12 mouse cellular contexts compared by ENCODE assay signal in the genomic region with DNA sequence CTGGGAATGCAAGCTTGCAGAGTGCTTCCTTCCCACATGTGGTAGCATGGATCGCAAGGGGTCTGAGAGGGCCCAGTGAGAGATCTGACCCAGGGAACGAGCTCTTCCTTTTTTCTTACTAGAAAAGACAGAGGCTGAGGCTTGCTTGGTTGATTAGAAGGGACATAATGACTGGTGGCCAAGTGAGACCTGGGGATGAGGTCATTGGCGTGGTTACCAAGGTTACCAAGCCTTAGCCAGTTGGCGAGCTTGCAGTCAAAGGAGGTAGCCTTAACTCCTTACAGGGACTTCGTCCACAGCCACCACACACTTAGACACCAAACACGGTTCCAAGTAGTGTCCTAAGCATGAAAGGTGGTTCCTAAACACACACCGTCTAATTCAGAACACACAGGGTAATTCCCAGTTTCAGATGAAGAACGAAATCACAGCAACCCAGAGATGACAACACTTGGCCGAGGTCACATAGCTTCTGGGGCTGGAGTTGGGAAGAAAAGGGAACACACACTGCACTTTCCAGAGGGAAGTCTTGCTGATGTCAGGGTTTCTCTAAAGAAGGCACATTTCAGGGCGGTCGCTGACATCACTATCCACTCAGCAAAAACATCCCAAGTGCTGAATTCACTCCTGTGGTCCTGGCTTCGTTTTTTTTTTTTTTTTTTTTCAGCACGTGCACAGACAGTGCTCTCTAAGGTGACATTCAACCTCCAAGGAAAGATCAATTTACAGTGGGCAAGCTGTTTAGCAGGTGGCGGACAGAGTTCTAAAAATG. TPM values are rescaled to one million over a fixed set of nuclear protein-coding genes. Genes with fewer than 3 reads are reported as not detected.
DNase-seq lines count a peak whose midpoint lies in the region; ATAC-seq and TF ChIP-seq lines count a peak whose summit lies in the region.
"Had no signal": no experiment of that assay in that cellular context is flagged by ENCODE, and none has a peak within 500 bp of the region (broad histone marks: within the 10 kb centered on the region; RNA-seq: fewer than 3 reads in every experiment).

No protein-coding gene starts in this region.

- H3K9me3 ChIP-seq in heart, postnatal 0 days (replicated peaks; ENCODE audit: control insufficient read depth, low read length): no peaks in the 10 kb centered on the region
- no peaks in the 10 kb centered on the region for H3K9me3 ChIP-seq in liver, postnatal 0 days (ENCODE audit: low read length)
- no peaks in the 10 kb centered on the region for H3K9me3 ChIP-seq in liver, embryonic 11.5 days (ENCODE audit: control insufficient read depth, low read length)
- H3K9me3 ChIP-seq in midbrain, embryonic 16.5 days (replicated peaks; ENCODE audit: control insufficient read depth, low read length, poor library complexity, severe bottlenecking): no peaks in the 10 kb centered on the region
- no peaks in the 10 kb centered on the region for H3K9me3 ChIP-seq in forebrain, embryonic 13.5 days (replicated peaks)
- H3K9me3 ChIP-seq: limb, embryonic 13.5 days; stomach, embryonic 15.5 days had no signal

- 0 out of 2 replicates have a peak, but pooled peaks have one; percentile 22 for ATAC-seq in heart, postnatal 0 days (ENCODE audit: insufficient read depth, low read depth)
- ATAC-seq in liver, postnatal 0 days: peak; percentile 52; the same call in 1 of the 2 replicates
- no peak for ATAC-seq in liver, embryonic 11.5 days (replicated peaks; ENCODE audit: low FRiP score)
- ATAC-seq in midbrain, embryonic 16.5 days: no peak
- ATAC-seq in forebrain, embryonic 13.5 days: no peak
- ATAC-seq: intestine, postnatal 0 days had no signal

- TF ChIP-seq CTCF in heart, postnatal 0 days (IDR thresholded peaks at IDR 0.05; ENCODE audit: low read depth): no peak
- no peak for TF ChIP-seq CTCF in liver, postnatal 0 days (IDR thresholded peaks at IDR 0.05; ENCODE audit: low read depth)

- H3K27me3 ChIP-seq in heart, postnatal 0 days (ENCODE audit: control insufficient read depth, insufficient read depth, low read length): no peaks in the 10 kb centered on the region
- no peaks in the 10 kb centered on the region for H3K27me3 ChIP-seq in liver, postnatal 0 days (ENCODE audit: insufficient read depth, low read length)
- H3K27me3 ChIP-seq in liver, embryonic 11.5 days (replicated peaks; ENCODE audit: control insufficient read depth, insufficient read depth, low read length): no peaks in the 10 kb centered on the region
- no peaks in the 10 kb centered on the region for H3K27me3 ChIP-seq in midbrain, embryonic 16.5 days (ENCODE audit: control insufficient read depth, insufficient read depth, low read depth, low read length)
- H3K27me3 ChIP-seq in forebrain, embryonic 13.5 days: no peaks in the 10 kb centered on the region
- H3K27me3 ChIP-seq: limb, embryonic 13.5 days; stomach, embryonic 15.5 days had no signal

- peaks cover 4% of the 10 kb centered on the region; the same call in 1 of the 2 replicates for H3K4me1 ChIP-seq in heart, postnatal 0 days (ENCODE audit: control insufficient read depth, insufficient read depth)
- H3K4me1 ChIP-seq in liver, postnatal 0 days (ENCODE audit: insufficient read depth): no peaks in the 10 kb centered on the region
- H3K4me1 ChIP-seq in liver, embryonic 11.5 days (replicated peaks; ENCODE audit: control insufficient read depth, insufficient read depth, low read length): peaks cover 4% of the 10 kb centered on the region; the same call in 1 of the 2 replicates
- H3K4me1 ChIP-seq in brown adipose tissue, adult 24 weeks (ENCODE audit: control insufficient read depth, insufficient read depth, insufficient read length, low read length): peaks cover 21% of the 10 kb centered on the region
- H3K4me1 ChIP-seq in midbrain, embryonic 16.5 days (ENCODE audit: control insufficient read depth, insufficient read depth, low read length): peaks cover 2% of the 10 kb centered on the region; the same call in 1 of the 2 replicates
- peaks cover 10% of the 10 kb centered on the region for H3K4me1 ChIP-seq in forebrain, embryonic 13.5 days
- H3K4me1 ChIP-seq: stomach, embryonic 15.5 days had no signal

- TF ChIP-seq EP300 in heart, postnatal 0 days (IDR thresholded peaks at IDR 0.05; ENCODE audit: low read depth): no peak
- no peak for TF ChIP-seq EP300 in liver, postnatal 0 days (IDR thresholded peaks at IDR 0.05; ENCODE audit: low read depth)

- 0 out of 2 replicates have a peak overlapping the region, but pooled peaks have one; percentile 11 for H3K27ac ChIP-seq in heart, postnatal 0 days (ENCODE audit: low read depth)
- H3K27ac ChIP-seq in liver, postnatal 0 days (ENCODE audit: low read depth): peak overlapping the region; percentile 24; the same call in 1 of the 2 replicates
- H3K27ac ChIP-seq in liver, embryonic 11.5 days (ENCODE audit: low read depth, low read length): no peak overlapping the region
- peak overlapping the region; percentile 88 for H3K27ac ChIP-seq in brown adipose tissue, adult 24 weeks (replicated peaks; ENCODE audit: low read depth, low read length)
- peak overlapping the region; percentile 10; the same call in 1 of the 2 replicates for H3K27ac ChIP-seq in midbrain, embryonic 16.5 days (ENCODE audit: low read length)
- H3K27ac ChIP-seq in forebrain, embryonic 13.5 days: no peak overlapping the region
- H3K27ac ChIP-seq: limb, embryonic 13.5 days; stomach, embryonic 15.5 days had no signal

- 65% methylated on average over 14 of the region's 14 CpGs for WGBS in heart, postnatal 0 days
- WGBS in liver, postnatal 0 days (ENCODE audit: insufficient replicate concordance): 57% methylated on average over 14 of the region's 14 CpGs
- 59% methylated on average over 14 of the region's 14 CpGs for WGBS in liver, embryonic 11.5 days
- WGBS in midbrain, embryonic 16.5 days: 58% methylated on average over 14 of the region's 14 CpGs
- WGBS in forebrain, embryonic 13.5 days: 51% methylated on average over 14 of the region's 14 CpGs

- H3K4me2 ChIP-seq in heart, postnatal 0 days (ENCODE audit: low read depth, low read length): no peak overlapping the region
- H3K4me2 ChIP-seq in liver, postnatal 0 days (ENCODE audit: low read depth, low read length): no peak overlapping the region
- H3K4me2 ChIP-seq in liver, embryonic 11.5 days: no peak overlapping the region
- no peak overlapping the region for H3K4me2 ChIP-seq in midbrain, embryonic 16.5 days (ENCODE audit: low read length)
- H3K4me2 ChIP-seq in forebrain, embryonic 13.5 days: no peak overlapping the region
- H3K4me2 ChIP-seq: limb, embryonic 13.5 days; stomach, embryonic 15.5 days had no signal

- H3K4me3 ChIP-seq in heart, postnatal 0 days (ENCODE audit: low read depth, low read length): no peak overlapping the region
- H3K4me3 ChIP-seq in liver, postnatal 0 days (ENCODE audit: low read depth, low read length): no peak overlapping the region
- no peak overlapping the region for H3K4me3 ChIP-seq in liver, embryonic 11.5 days (ENCODE audit: low read depth, low read length)
- no peak overlapping the region for H3K4me3 ChIP-seq in brown adipose tissue, adult 24 weeks (ENCODE audit: insufficient read depth, low read depth, low read length)
- H3K4me3 ChIP-seq in midbrain, embryonic 16.5 days (ENCODE audit: low read depth, low read length): no peak overlapping the region
- H3K4me3 ChIP-seq in forebrain, embryonic 13.5 days: no peak overlapping the region
- H3K4me3 ChIP-seq: limb, embryonic 13.5 days; stomach, embryonic 15.5 days had no signal

- no peak for DNase-seq in heart, postnatal 0 days (ENCODE audit: low spot score)
- no peak for DNase-seq in heart, adult 8-10 months (ENCODE audit: low spot score)
- DNase-seq in liver, postnatal 0 days: no peak
- DNase-seq in liver, embryonic 11.5 days (ENCODE audit: low spot score): no peak
- DNase-seq in frontal cortex, adult 2 months (ENCODE audit: extremely low spot score in 1 of 2, low spot score in 1 of 2): no peak
- DNase-seq: gastrocnemius, postnatal 14 days had no signal

- no peak overlapping the region for H3K9ac ChIP-seq in heart, postnatal 0 days (replicated peaks; ENCODE audit: low read depth, low read length)
- no peak overlapping the region for H3K9ac ChIP-seq in liver, postnatal 0 days (replicated peaks)
- no peak overlapping the region for H3K9ac ChIP-seq in liver, embryonic 11.5 days (ENCODE audit: low read depth, low read length)
- H3K9ac ChIP-seq in midbrain, embryonic 16.5 days (ENCODE audit: low read depth, low read length): no peak overlapping the region
- no peak overlapping the region for H3K9ac ChIP-seq in forebrain, embryonic 13.5 days
- H3K9ac ChIP-seq: limb, embryonic 13.5 days; stomach, embryonic 15.5 days had no signal

- H3K36me3 ChIP-seq in heart, postnatal 0 days (replicated peaks; ENCODE audit: control insufficient read depth, insufficient read depth, low read length): no peaks in the 10 kb centered on the region
- no peaks in the 10 kb centered on the region for H3K36me3 ChIP-seq in liver, postnatal 0 days (replicated peaks; ENCODE audit: insufficient read depth, low read length)
- no peaks in the 10 kb centered on the region for H3K36me3 ChIP-seq in liver, embryonic 11.5 days (ENCODE audit: control insufficient read depth, insufficient read depth, low read length)
- H3K36me3 ChIP-seq in midbrain, embryonic 16.5 days (ENCODE audit: control insufficient read depth, insufficient read depth, low read length): no peaks in the 10 kb centered on the region
- no peaks in the 10 kb centered on the region for H3K36me3 ChIP-seq in forebrain, embryonic 13.5 days (ENCODE audit: poor library complexity, severe bottlenecking)
- H3K36me3 ChIP-seq: limb, embryonic 13.5 days; stomach, embryonic 15.5 days had no signal

RNA-seq across cellular contexts. Expression of gene Fos, which starts 49.9 kb away (rescaled TPM):
- total RNA-seq in heart, postnatal 0 days (2014; rRNA removed; ENCODE audit: low replicate concordance): 12.8 and 18.5 TPM in 2 replicates
- polyA plus RNA-seq in heart, postnatal 0 days (2015; fragmentation: Nextera tagmentation; extraction: Ambion mirVana): 1.6 and 2.7 TPM in 2 replicates
- total RNA-seq in heart, adult 8-10 months (2022): 10 to 100 TPM in 2 of 4 experiments, 1 to 10 TPM in 2; 2.4 to 26.4 (median 15.7) TPM
- polyA plus RNA-seq in liver, postnatal 0 days (2015; fragmentation: Nextera tagmentation; extraction: Ambion mirVana): 1.3 and 1.6 TPM in 2 replicates
- polyA plus RNA-seq in liver, embryonic 11.5 days (2014; fragmentation: Nextera tagmentation; extraction: Ambion mirVana): 1.3 and 1.6 TPM in 2 replicates
- 10.7 and 154 TPM in 2 replicates for polyA plus RNA-seq in brown adipose tissue, adult 24 weeks (2012; ENCODE audit: insufficient read depth, insufficient read length, missing spikeins)
- polyA plus RNA-seq in midbrain, embryonic 16.5 days (2015; fragmentation: Nextera tagmentation; extraction: Ambion mirVana): 1.8 TPM in 2 replicates
- polyA plus RNA-seq in frontal cortex, adult 2 months (2012; rRNA removed): 38.0 and 106 TPM in 2 replicates
- 1.1 and 1.2 TPM in 2 replicates for polyA plus RNA-seq in forebrain, embryonic 13.5 days (2015; fragmentation: Nextera tagmentation; extraction: Ambion mirVana)

Comparison
In these comparisons a context has a peak if more than half of its experiments do, and no peak if none do; other contexts are left out.
1. ATAC-seq: peak in heart, postnatal 0 days (single experiment) and liver, postnatal 0 days (single experiment); none in liver, embryonic 11.5 days (single experiment), midbrain, embryonic 16.5 days (single experiment) and forebrain, embryonic 13.5 days (single experiment).
2. H3K27ac ChIP-seq: peak in heart, postnatal 0 days (single experiment), liver, postnatal 0 days (single experiment), brown adipose tissue, adult 24 weeks (single experiment) and midbrain, embryonic 16.5 days (single experiment); none in liver, embryonic 11.5 days (single experiment) and forebrain, embryonic 13.5 days (single experiment).